Mouse (Mus musculus) limb, embryonic 15.5 days (tissue): ENCODE measurements around the gene Myt1l. TPM values are rescaled to one million over a fixed set of nuclear protein-coding genes. Genes with fewer than 3 reads are reported as not detected.

ENCODE experiments used
- ATAC-seq: fragments of 200-750 bp; cut with Nextera tagmentation; 2 replicates; pipeline ENCODE4 v1.8.0; 2017; ENCODE audit warnings: low read depth, moderate TSS enrichment; ENCODE audit not compliant: insufficient number of reproducible peaks, low FRiP score, low TSS enrichment
- H3K27ac ChIP-seq: fragments of 300-500 bp; sonication (generic); 2 replicates; pipeline ENCODE4 v1.5.1; 2015; ENCODE audit warnings: moderate library complexity, mild to moderate bottlenecking, inconsistent platforms
- H3K27me3 ChIP-seq: fragments of 300-500 bp; sonication (generic); 2 replicates; pipeline ENCODE4 v1.6.1; 2015; ENCODE audit warnings: inconsistent platforms
- H3K36me3 ChIP-seq: fragments of 300-500 bp; sonication (generic); 2 replicates; pipeline ENCODE4 v1.6.1; 2015; ENCODE audit warnings: inconsistent platforms
- H3K4me1 ChIP-seq: fragments of 300-500 bp; sonication (generic); 2 replicates; pipeline ENCODE4 v1.6.1; 2015; ENCODE audit warnings: inconsistent platforms
- H3K4me2 ChIP-seq: fragments of 300-500 bp; sonication (generic); 2 replicates; pipeline ENCODE4 v1.6.1; 2015; ENCODE audit warnings: mild to moderate bottlenecking, inconsistent platforms
- H3K4me3 ChIP-seq: fragments of 300-500 bp; sonication (generic); 2 replicates; pipeline ENCODE4 v1.5.1; 2015; ENCODE audit warnings: mild to moderate bottlenecking, inconsistent platforms
- H3K9ac ChIP-seq: fragments of 300-500 bp; sonication (generic); 2 replicates; pipeline ENCODE4 v1.6.1; 2015; ENCODE audit warnings: inconsistent platforms
- H3K9me3 ChIP-seq: fragments of 300-500 bp; sonication (generic); 2 replicates; pipeline ENCODE4 v1.6.1; 2016; ENCODE audit warnings: inconsistent platforms
- WGBS: fragments of 180-500 bp; shearing (Covaris S2); methylation state at CpG from one replicate; pipeline ENCODE4 v1.1.7; 2015; 5-methylcytosine and 5-hydroxymethylcytosine counted together
- polyA plus RNA-seq: library from polyadenylated mRNA; unstranded; fragments of >200 nt; fragmentation: Nextera tagmentation; extraction: Ambion mirVana; gene quantifications from 2 replicates; pipeline ENCODE4 v1.2.1, GENCODE M21; 2015

The Myt1l gene
- polyA plus RNA-seq, 1 experiment from 2014 or later, result 0.35 TPM

- H3K9me3 ChIP-seq, result no peaks in the 10 kb centered on the region
- WGBS, result 37% methylated on average over 5 of the region's 5 CpGs
- H3K4me3 ChIP-seq, result no peak overlapping the region
- H3K27ac ChIP-seq, result no peak overlapping the region
- no peak overlapping the region for H3K4me2 ChIP-seq
- H3K36me3 ChIP-seq, result no peaks in the 10 kb centered on the region
- no peaks in the 10 kb centered on the region for H3K4me1 ChIP-seq
- H3K27me3 ChIP-seq, result peaks cover 43% of the 10 kb centered on the region
- no peak for ATAC-seq
- no peak overlapping the region for H3K9ac ChIP-seq
Observed at GRCm38 (mm10) chr12:29539106-29539505, 10.9 kb downstream of the Myt1l start.

GRCm38 (mm10) chr12:29540741-29541140, 12.6 kb downstream of the Myt1l start:
- H3K9ac ChIP-seq, result no peak overlapping the region

GRCm38 (mm10) chr12:29546073-29546472, 17.9 kb downstream of the Myt1l start:
- no peaks in the 10 kb centered on the region for H3K27me3 ChIP-seq
- H3K4me2 ChIP-seq, result no peak overlapping the region

More at GRCm38 (mm10) chr12:29540741-29541140, 12.6 kb downstream of the Myt1l start:
- Histone ChIP-seq H3K36me3 (no peaks in the 10 kb centered on the region), H3K4me2 (no peak overlapping the region), H3K4me3 (no peak overlapping the region), H3K27me3 (peaks cover 27% of the 10 kb centered on the region), H3K4me1 (no peaks in the 10 kb centered on the region), H3K9me3 (no peaks in the 10 kb centered on the region), H3K27ac (no peak overlapping the region)
- WGBS, result 71% methylated on average over 5 of the region's 5 CpGs
- no peak for ATAC-seq

GRCm38 (mm10) chr12:29547112-29547511, 18.9 kb downstream of the Myt1l start:
- Histone ChIP-seq H3K27me3 (no peaks in the 10 kb centered on the region), H3K4me1 (no peaks in the 10 kb centered on the region), H3K27ac (no peak overlapping the region), H3K4me3 (no peak overlapping the region), H3K9ac (no peak overlapping the region), H3K36me3 (no peaks in the 10 kb centered on the region), H3K4me2 (no peak overlapping the region), H3K9me3 (no peaks in the 10 kb centered on the region)
- WGBS, result 68% methylated on average over 5 of the region's 5 CpGs
- ATAC-seq, result no peak

More at GRCm38 (mm10) chr12:29546073-29546472, 17.9 kb downstream of the Myt1l start:
- 33% methylated on average over 3 of the region's 3 CpGs for WGBS
- H3K9me3 ChIP-seq, result no peaks in the 10 kb centered on the region
- ATAC-seq, result no peak
- no peak overlapping the region for H3K4me3 ChIP-seq
- no peaks in the 10 kb centered on the region for H3K4me1 ChIP-seq
- no peaks in the 10 kb centered on the region for H3K36me3 ChIP-seq
- H3K9ac ChIP-seq, result no peak overlapping the region
- H3K27ac ChIP-seq, result no peak overlapping the region

GRCm38 (mm10) chr12:29547755-29548154, 19.6 kb downstream of the Myt1l start:
- Histone ChIP-seq H3K36me3 (no peaks in the 10 kb centered on the region), H3K4me2 (no peak overlapping the region), H3K4me3 (no peak overlapping the region), H3K9me3 (no peaks in the 10 kb centered on the region), H3K9ac (no peak overlapping the region), H3K27me3 (no peaks in the 10 kb centered on the region), H3K4me1 (no peaks in the 10 kb centered on the region), H3K27ac (no peak overlapping the region)
- 67% methylated on average over 6 of the region's 6 CpGs for WGBS
- no peak for ATAC-seq

GRCm38 (mm10) chr12:29553138-29553537, 25.0 kb downstream of the Myt1l start:
- H3K27me3 ChIP-seq, result no peaks in the 10 kb centered on the region
- ATAC-seq, result no peak
- no peaks in the 10 kb centered on the region for H3K36me3 ChIP-seq
- no peak overlapping the region for H3K4me2 ChIP-seq
- H3K4me1 ChIP-seq, result no peaks in the 10 kb centered on the region
- H3K9me3 ChIP-seq, result no peaks in the 10 kb centered on the region
- H3K9ac ChIP-seq, result no peak overlapping the region
- WGBS, result 70% methylated on average over 7 of the region's 7 CpGs
- H3K27ac ChIP-seq, result no peak overlapping the region
- H3K4me3 ChIP-seq, result no peak overlapping the region

GRCm38 (mm10) chr12:29555718-29556117, 27.5 kb downstream of the Myt1l start:
- Histone ChIP-seq H3K27me3 (no peaks in the 10 kb centered on the region), H3K4me3 (no peak overlapping the region), H3K9me3 (no peaks in the 10 kb centered on the region), H3K4me1 (no peaks in the 10 kb centered on the region), H3K36me3 (no peaks in the 10 kb centered on the region), H3K27ac (no peak overlapping the region), H3K4me2 (no peak overlapping the region), H3K9ac (no peak overlapping the region)
- WGBS, result 75% methylated on average over 4 of the region's 4 CpGs
- no peak for ATAC-seq

- WGBS, result 59% methylated on average over 3 of the region's 3 CpGs
- Histone ChIP-seq H3K27me3 (no peaks in the 10 kb centered on the region), H3K4me1 (no peaks in the 10 kb centered on the region), H3K4me2 (no peak overlapping the region), H3K4me3 (no peak overlapping the region), H3K9me3 (no peaks in the 10 kb centered on the region), H3K36me3 (no peaks in the 10 kb centered on the region), H3K27ac (no peak overlapping the region), H3K9ac (no peak overlapping the region)
- ATAC-seq, result no peak
Observed at GRCm38 (mm10) chr12:29556408-29556807, 28.2 kb downstream of the Myt1l start.

- H3K9ac ChIP-seq, result no peak overlapping the region
- 55% methylated on average over 6 of the region's 6 CpGs for WGBS
- no peaks in the 10 kb centered on the region for H3K36me3 ChIP-seq
- no peak overlapping the region for H3K4me2 ChIP-seq
- no peaks in the 10 kb centered on the region for H3K9me3 ChIP-seq
- no peaks in the 10 kb centered on the region for H3K4me1 ChIP-seq
- no peak overlapping the region for H3K4me3 ChIP-seq
- no peaks in the 10 kb centered on the region for H3K27me3 ChIP-seq
- no peak overlapping the region for H3K27ac ChIP-seq
- no peak for ATAC-seq
Observed at GRCm38 (mm10) chr12:29556901-29557300, 28.7 kb downstream of the Myt1l start.

- Histone ChIP-seq H3K9me3 (no peaks in the 10 kb centered on the region), H3K27ac (no peak overlapping the region), H3K4me3 (no peak overlapping the region), H3K4me1 (no peaks in the 10 kb centered on the region), H3K36me3 (no peaks in the 10 kb centered on the region), H3K9ac (no peak overlapping the region), H3K27me3 (no peaks in the 10 kb centered on the region), H3K4me2 (no peak overlapping the region)
- WGBS, result 61% methylated on average over 5 of the region's 5 CpGs
- no peak for ATAC-seq
Observed at GRCm38 (mm10) chr12:29559769-29560168, 31.6 kb downstream of the Myt1l start.

- H3K4me2 ChIP-seq, result no peak overlapping the region
- 84% methylated on average over 2 of the region's 2 CpGs for WGBS
- ATAC-seq, result no peak
- H3K4me1 ChIP-seq, result no peaks in the 10 kb centered on the region
- no peak overlapping the region for H3K4me3 ChIP-seq
- H3K27ac ChIP-seq, result no peak overlapping the region
- H3K9me3 ChIP-seq, result no peaks in the 10 kb centered on the region
- no peaks in the 10 kb centered on the region for H3K36me3 ChIP-seq
- no peaks in the 10 kb centered on the region for H3K27me3 ChIP-seq
- no peak overlapping the region for H3K9ac ChIP-seq
Observed at GRCm38 (mm10) chr12:29561222-29561621, 33.0 kb downstream of the Myt1l start.

GRCm38 (mm10) chr12:29569311-29569710, 41.1 kb downstream of the Myt1l start:
- no peaks in the 10 kb centered on the region for H3K36me3 ChIP-seq
- WGBS, result 73% methylated on average over 7 of the region's 7 CpGs
- H3K27ac ChIP-seq, result no peak overlapping the region
- no peaks in the 10 kb centered on the region for H3K9me3 ChIP-seq
- H3K27me3 ChIP-seq, result no peaks in the 10 kb centered on the region
- H3K4me2 ChIP-seq, result no peak overlapping the region
- ATAC-seq, result no peak
- H3K4me1 ChIP-seq, result no peaks in the 10 kb centered on the region
- H3K4me3 ChIP-seq, result no peak overlapping the region
- H3K9ac ChIP-seq, result no peak overlapping the region

- Histone ChIP-seq H3K27ac (no peak overlapping the region), H3K27me3 (no peaks in the 10 kb centered on the region), H3K36me3 (no peaks in the 10 kb centered on the region), H3K4me3 (no peak overlapping the region), H3K4me1 (no peaks in the 10 kb centered on the region), H3K4me2 (no peak overlapping the region), H3K9ac (no peak overlapping the region), H3K9me3 (no peaks in the 10 kb centered on the region)
- no peak for ATAC-seq
- 88% methylated on average over 6 of the region's 6 CpGs for WGBS
Observed at GRCm38 (mm10) chr12:29570351-29570750, 42.2 kb downstream of the Myt1l start.
